Mouse (Mus musculus): ENCODE data around the gene Traf2.

DNA sequence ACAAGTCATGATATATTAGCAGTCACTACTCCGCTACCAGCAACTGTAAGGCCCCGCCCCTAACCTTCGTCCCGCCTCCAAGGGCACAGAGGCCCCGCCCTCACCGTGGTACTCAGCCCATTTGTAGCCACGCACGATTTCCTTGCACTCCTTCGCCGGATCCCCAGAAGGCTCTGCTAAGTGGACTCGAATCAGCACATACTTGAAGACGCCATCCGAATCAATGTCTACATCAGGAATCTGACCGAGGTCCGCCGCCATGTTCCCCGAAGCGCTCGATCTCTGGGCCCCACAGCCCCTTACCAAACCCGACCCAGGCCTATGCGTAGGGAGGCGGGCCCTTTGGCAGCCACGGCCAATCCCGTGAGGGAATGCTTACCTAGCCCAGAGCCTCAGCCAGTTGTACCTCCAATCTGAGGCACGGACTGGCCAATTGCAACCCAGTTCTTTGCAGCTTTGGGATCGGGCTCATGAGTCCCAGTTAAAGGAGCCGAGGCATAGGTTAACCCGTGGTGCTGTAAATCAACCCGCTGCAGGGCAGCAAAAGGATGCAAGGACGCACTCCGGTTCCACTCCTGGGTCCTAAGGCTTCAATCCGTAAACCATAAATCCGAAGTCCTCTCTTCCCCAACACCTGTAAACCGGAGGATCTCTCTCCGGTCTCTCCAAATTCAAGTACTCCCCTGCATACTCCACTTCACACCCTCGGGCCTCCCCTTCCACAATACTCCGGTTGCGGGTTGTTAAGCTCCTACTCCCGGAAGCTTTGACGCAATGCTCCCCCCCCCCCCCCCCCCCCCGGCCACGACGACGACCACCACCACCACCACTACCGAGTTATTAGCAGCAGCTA is 28.1 kb upstream of the Traf2 start, which contains the start of the genes Mamdc4 and Phpt1:
- TF ChIP-seq EP300 (IDR thresholded peaks at IDR 0.05; ENCODE audit: low read depth) (no peak), CTCF (IDR thresholded peaks at IDR 0.05; ENCODE audit: low read depth) (no peak)

Data from liver, postnatal 0 days (tissue).